Mouse (Mus musculus): ENCODE data around the gene Fancc. TPM values are rescaled to one million over a fixed set of nuclear protein-coding genes. Genes with fewer than 3 reads are reported as not detected.
A peak's percentile ranks its signal among the peaks of the same experiment; 100 is the strongest.

Fancc gene
- polyA plus RNA-seq, 1 experiment from 2014 or later, result 26.7 TPM

GRCm38 (mm10) chr13:63246332-63246940 is 250.6 kb downstream of the Fancc start:
- Histone ChIP-seq H3K36me3 (no peaks in the 10 kb centered on the region), H3K4me1 (peaks cover 23% of the 10 kb centered on the region), H3K4me3 (no peak overlapping the region), H3K27me3 (ENCODE audit: low read depth, poor library complexity, severe bottlenecking) (peaks cover 5% of the 10 kb centered on the region), H3K27ac (replicated peaks) (no peak overlapping the region), H3K9me3 (replicated peaks) (no peaks in the 10 kb centered on the region)
- WGBS, result 88% methylated on average over 12 of the region's 12 CpGs
- DNase-seq (ENCODE audit: low spot score), result no peak

DNA sequence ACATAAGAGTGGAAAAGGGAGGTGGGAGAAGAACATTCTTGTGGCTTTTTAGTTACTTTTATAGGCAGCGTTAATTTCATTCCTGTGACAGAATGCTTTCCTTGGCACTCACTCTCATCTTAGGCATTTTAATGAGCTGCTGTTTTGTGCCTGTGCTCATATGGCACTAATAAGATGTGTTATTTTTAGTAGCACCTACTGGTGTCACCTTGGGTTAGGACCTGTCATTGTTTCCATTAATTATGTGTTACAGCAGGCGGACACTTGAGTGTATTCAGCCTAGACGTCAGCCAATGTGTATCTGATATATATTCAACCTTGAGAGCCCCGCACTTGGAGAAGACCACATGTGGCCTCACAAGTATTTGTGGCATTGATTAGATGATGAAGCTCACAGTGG is 251.3 kb downstream of the Fancc start:
- DNase-seq (ENCODE audit: low spot score), result no peak
- 92% methylated on average over 4 of the region's 4 CpGs for WGBS
- no peak overlapping the region for H3K4me3 ChIP-seq
- H3K4me1 ChIP-seq, result peaks cover 23% of the 10 kb centered on the region
- H3K36me3 ChIP-seq, result no peaks in the 10 kb centered on the region
- H3K27ac ChIP-seq (replicated peaks), result no peak overlapping the region
- no peaks in the 10 kb centered on the region for H3K9me3 ChIP-seq (replicated peaks)
- peaks cover 11% of the 10 kb centered on the region for H3K27me3 ChIP-seq (ENCODE audit: low read depth, poor library complexity, severe bottlenecking)

- Histone ChIP-seq H3K9me3 (replicated peaks) (no peaks in the 10 kb centered on the region), H3K4me1 (peaks cover 28% of the 10 kb centered on the region), H3K27ac (replicated peaks) (no peak overlapping the region), H3K4me3 (no peak overlapping the region), H3K27me3 (ENCODE audit: low read depth, poor library complexity, severe bottlenecking) (peaks cover 16% of the 10 kb centered on the region), H3K36me3 (no peaks in the 10 kb centered on the region)
- no peak for DNase-seq (ENCODE audit: low spot score)
- 92% methylated on average over 9 of the region's 9 CpGs for WGBS
Measured at GRCm38 (mm10) chr13:63245218-63245617, 251.9 kb downstream of the Fancc start.

DNA sequence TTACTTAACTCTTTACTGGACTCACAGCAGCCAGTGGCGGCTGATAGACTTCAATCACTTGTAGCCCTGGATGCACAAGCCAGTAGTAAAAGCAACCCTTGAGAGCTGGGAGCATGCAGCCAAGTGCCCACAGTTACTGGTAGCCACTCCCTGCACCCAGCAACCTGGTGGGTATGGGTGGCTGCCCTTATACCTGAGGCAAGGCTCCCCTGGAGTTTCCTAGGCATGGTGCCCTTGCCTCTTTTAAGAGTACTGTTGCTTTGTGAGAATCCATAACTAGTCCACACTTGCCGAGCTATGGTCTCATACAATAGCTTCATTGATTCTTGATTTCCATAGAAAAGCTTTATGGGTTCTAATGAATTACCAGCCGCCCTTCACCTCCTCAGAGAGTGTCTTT is 252.7 kb downstream of the Fancc start:
- 78% methylated on average over 3 of the region's 3 CpGs for WGBS
- DNase-seq (ENCODE audit: low spot score), result no peak
- H3K4me1 ChIP-seq, result peaks cover 32% of the 10 kb centered on the region

GRCm38 (mm10) chr13:63243586-63243985 is 253.5 kb downstream of the Fancc start:
- Histone ChIP-seq H3K4me1 (peaks cover 39% of the 10 kb centered on the region), H3K9me3 (replicated peaks) (no peaks in the 10 kb centered on the region), H3K27ac (replicated peaks) (no peak overlapping the region), H3K36me3 (no peaks in the 10 kb centered on the region), H3K4me3 (no peak overlapping the region), H3K27me3 (ENCODE audit: low read depth, poor library complexity, severe bottlenecking) (peaks cover 17% of the 10 kb centered on the region)
- WGBS, result 90% methylated on average over 5 of the region's 5 CpGs
- no peak for DNase-seq (ENCODE audit: low spot score)

More for the DNA sequence above, 252.7 kb downstream of the Fancc start:
- no peak overlapping the region for H3K4me3 ChIP-seq
- no peak overlapping the region for H3K27ac ChIP-seq (replicated peaks)
- peaks cover 16% of the 10 kb centered on the region for H3K27me3 ChIP-seq (ENCODE audit: low read depth, poor library complexity, severe bottlenecking)
- H3K9me3 ChIP-seq (replicated peaks), result no peaks in the 10 kb centered on the region
- H3K36me3 ChIP-seq, result no peaks in the 10 kb centered on the region

GRCm38 (mm10) chr13:63242401-63243192 is 254.5 kb downstream of the Fancc start:
- H3K27me3 ChIP-seq (ENCODE audit: low read depth, poor library complexity, severe bottlenecking), result peaks cover 26% of the 10 kb centered on the region
- no peak overlapping the region for H3K4me3 ChIP-seq
- no peak for DNase-seq (ENCODE audit: low spot score)
- peaks cover 39% of the 10 kb centered on the region for H3K4me1 ChIP-seq
- H3K27ac ChIP-seq (replicated peaks), result no peak overlapping the region
- H3K9me3 ChIP-seq (replicated peaks), result no peaks in the 10 kb centered on the region
- H3K36me3 ChIP-seq, result no peaks in the 10 kb centered on the region
- WGBS, result 82% methylated on average over 10 of the region's 10 CpGs

GRCm38 (mm10) chr13:63241665-63242064 is 255.4 kb downstream of the Fancc start:
- Histone ChIP-seq H3K9me3 (replicated peaks) (no peaks in the 10 kb centered on the region), H3K27ac (replicated peaks) (no peak overlapping the region), H3K27me3 (ENCODE audit: low read depth, poor library complexity, severe bottlenecking) (peaks cover 26% of the 10 kb centered on the region), H3K4me3 (no peak overlapping the region), H3K36me3 (no peaks in the 10 kb centered on the region), H3K4me1 (peaks cover 39% of the 10 kb centered on the region)
- no peak for DNase-seq (ENCODE audit: low spot score)
- 89% methylated on average over 3 of the region's 3 CpGs for WGBS

GRCm38 (mm10) chr13:63240835-63241234 is 256.2 kb downstream of the Fancc start:
- Histone ChIP-seq H3K4me1 (peaks cover 42% of the 10 kb centered on the region), H3K9me3 (replicated peaks) (no peaks in the 10 kb centered on the region), H3K4me3 (peak overlapping the region; percentile 67), H3K27me3 (ENCODE audit: low read depth, poor library complexity, severe bottlenecking) (peaks cover 26% of the 10 kb centered on the region), H3K27ac (replicated peaks) (0 out of 2 replicates have a peak overlapping the region, but pooled peaks have one; percentile 84), H3K36me3 (no peaks in the 10 kb centered on the region)
- WGBS, result 68% methylated on average over 5 of the region's 5 CpGs
- no peak for DNase-seq (ENCODE audit: low spot score)

GRCm38 (mm10) chr13:63239877-63240671 is 257.0 kb downstream of the Fancc start:
- H3K36me3 ChIP-seq, result no peaks in the 10 kb centered on the region
- peak; percentile 76 for DNase-seq (ENCODE audit: low spot score)
- H3K9me3 ChIP-seq (replicated peaks), result no peaks in the 10 kb centered on the region
- H3K4me1 ChIP-seq, result peaks cover 42% of the 10 kb centered on the region
- WGBS, result 1% methylated on average over 51 of the region's 51 CpGs
- peak overlapping the region; percentile 84 for H3K27ac ChIP-seq (replicated peaks)
- peak overlapping the region; percentile 67 for H3K4me3 ChIP-seq
- peaks cover 26% of the 10 kb centered on the region for H3K27me3 ChIP-seq (ENCODE audit: low read depth, poor library complexity, severe bottlenecking)

GRCm38 (mm10) chr13:63239301-63239804 is 257.7 kb downstream of the Fancc start:
- peak overlapping the region; percentile 67 for H3K4me3 ChIP-seq
- H3K27me3 ChIP-seq (ENCODE audit: low read depth, poor library complexity, severe bottlenecking), result peaks cover 26% of the 10 kb centered on the region
- H3K27ac ChIP-seq (replicated peaks), result peak overlapping the region; percentile 84
- no peaks in the 10 kb centered on the region for H3K36me3 ChIP-seq
- DNase-seq (ENCODE audit: low spot score), result no peak
- H3K9me3 ChIP-seq (replicated peaks), result no peaks in the 10 kb centered on the region
- WGBS, result 2% methylated on average over 11 of the region's 11 CpGs
- peaks cover 38% of the 10 kb centered on the region for H3K4me1 ChIP-seq

- no peak overlapping the region for H3K27ac ChIP-seq (replicated peaks)
- peaks cover 26% of the 10 kb centered on the region for H3K27me3 ChIP-seq (ENCODE audit: low read depth, poor library complexity, severe bottlenecking)
- no peak for DNase-seq (ENCODE audit: low spot score)
- peaks cover 37% of the 10 kb centered on the region for H3K4me1 ChIP-seq
- H3K4me3 ChIP-seq, result no peak overlapping the region
- 96% methylated on average over 7 of the region's 7 CpGs for WGBS
- H3K9me3 ChIP-seq (replicated peaks), result no peaks in the 10 kb centered on the region
- no peaks in the 10 kb centered on the region for H3K36me3 ChIP-seq
Measured at GRCm38 (mm10) chr13:63238045-63238444, 259.0 kb downstream of the Fancc start.

DNA sequence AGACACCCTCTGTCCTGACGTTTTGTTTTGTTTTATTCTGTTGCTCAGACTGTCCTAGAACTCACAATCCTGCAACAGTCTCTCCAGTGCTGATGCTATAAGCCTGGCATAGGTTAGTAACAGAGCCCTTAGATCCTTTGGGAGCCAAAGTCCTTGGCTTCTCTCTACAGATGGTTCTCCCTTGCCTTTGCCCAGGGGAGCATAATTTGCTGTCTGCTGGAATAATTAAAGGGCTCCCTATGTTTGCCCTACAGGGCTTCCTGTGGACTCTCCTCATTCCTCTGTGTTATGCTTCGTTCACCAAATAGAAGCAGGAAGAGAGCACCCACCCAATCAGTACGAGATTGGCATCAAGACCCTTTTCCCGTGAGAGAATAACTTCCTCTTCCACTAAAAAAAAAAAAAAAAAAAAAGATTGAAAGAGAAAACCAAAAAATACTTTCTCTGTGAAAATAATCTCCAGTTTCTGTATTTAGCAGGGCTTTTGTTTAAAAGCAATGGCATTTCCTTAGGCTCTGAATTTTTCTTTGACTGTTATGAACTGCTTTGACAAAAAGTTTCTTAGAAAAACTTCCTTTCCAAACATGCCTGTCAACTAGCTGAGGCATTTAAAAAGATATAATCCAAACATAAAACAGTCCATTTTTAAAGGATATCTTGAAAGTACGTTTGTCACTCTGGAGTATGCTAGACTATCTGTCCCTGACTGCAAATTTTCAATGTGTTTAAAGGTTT is 260.8 kb downstream of the Fancc start:
- WGBS, result 71% methylated on average over 5 of the region's 5 CpGs
- no peak for DNase-seq (ENCODE audit: low spot score)
- Histone ChIP-seq H3K36me3 (no peaks in the 10 kb centered on the region), H3K4me1 (peaks cover 40% of the 10 kb centered on the region), H3K27ac (replicated peaks) (0 out of 2 replicates have a peak overlapping the region, but pooled peaks have one; percentile 38), H3K9me3 (replicated peaks) (no peaks in the 10 kb centered on the region), H3K27me3 (ENCODE audit: low read depth, poor library complexity, severe bottlenecking) (peaks cover 20% of the 10 kb centered on the region), H3K4me3 (no peak overlapping the region)

Data from midbrain, embryonic 10.5 days (tissue).